Mouse (Mus musculus): ENCODE results near the gene Pdzk1.

Gene Pdzk1

GRCm38 (mm10) chr3:96828984-96829383 lies at the start of gene Pdzk1, which contains the start of gene Cd160:
Pdzk1 (plus strand) TSS chr3:96829284.
Cd160 (minus strand) TSS chr3:96829351.
- no peak for DNase-seq (ENCODE audit: low read depth)

DNA sequence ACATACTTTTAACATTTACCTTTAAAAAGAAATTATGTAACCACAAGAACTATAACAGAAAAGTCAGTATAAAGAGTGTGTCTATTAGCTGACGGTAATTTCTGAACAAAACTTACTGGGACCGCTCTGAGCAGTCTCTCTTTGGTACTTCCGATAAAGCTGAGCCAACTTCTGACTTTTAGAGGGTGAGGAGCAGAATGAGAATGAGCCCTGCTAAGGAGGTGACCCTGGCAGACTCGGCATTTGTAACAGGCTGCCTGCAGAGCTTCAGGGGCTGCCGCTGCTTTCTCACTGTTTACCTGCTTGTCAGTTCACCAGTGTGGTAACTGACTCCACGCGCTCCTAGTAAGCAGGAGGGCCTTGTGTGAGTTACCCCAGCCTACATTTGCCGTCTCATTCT lies 46.8 kb upstream of the Pdzk1 start:
- no peak for DNase-seq (ENCODE audit: low read depth)

GRCm38 (mm10) chr3:96787784-96788183 lies 41.3 kb upstream of the Pdzk1 start:
- DNase-seq (ENCODE audit: low read depth) = no peak

DNA sequence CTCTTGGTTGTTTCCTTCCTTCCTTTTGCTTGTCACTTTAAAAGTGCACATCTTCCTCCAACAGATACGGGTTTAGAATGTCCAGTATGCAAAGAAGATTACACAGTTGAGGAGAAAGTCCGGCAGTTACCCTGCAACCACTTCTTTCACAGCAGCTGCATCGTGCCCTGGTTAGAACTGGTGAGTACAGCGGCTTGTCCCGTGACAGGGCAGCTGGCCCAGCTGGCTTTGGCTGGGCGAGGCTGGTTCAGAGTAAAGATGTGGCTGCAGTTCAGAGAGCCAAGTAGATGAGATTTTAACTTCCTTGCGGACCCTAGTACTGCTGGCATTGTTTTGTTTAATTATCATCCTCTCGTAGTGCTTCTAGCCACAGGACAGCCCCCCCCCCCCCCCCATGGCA lies 40.6 kb upstream of the Pdzk1 start:
- no peak for DNase-seq (ENCODE audit: low read depth)

GRCm38 (mm10) chr3:96800254-96800653 lies 28.8 kb upstream of the Pdzk1 start:
- no peak for DNase-seq (ENCODE audit: low read depth)

DNA sequence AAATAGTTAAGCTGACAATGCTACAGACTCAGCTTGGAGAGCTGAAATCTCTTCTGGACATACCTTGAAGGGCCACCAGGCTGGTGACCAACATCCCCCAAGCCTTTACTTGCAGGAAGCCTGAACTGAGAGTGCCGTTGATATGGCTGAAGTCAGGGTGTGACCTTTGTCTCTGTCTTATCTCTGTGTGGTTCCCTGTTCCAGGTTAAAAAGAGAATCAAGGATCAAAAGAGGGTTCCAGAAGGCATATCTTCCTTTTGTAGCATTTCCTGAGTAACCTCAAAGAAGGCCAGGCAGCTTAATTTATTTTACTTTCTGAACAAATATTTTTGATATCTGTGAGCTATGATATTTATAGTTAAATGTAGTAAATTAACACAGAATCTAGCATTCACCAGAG lies 26.9 kb upstream of the Pdzk1 start:
- no peak for DNase-seq (ENCODE audit: low read depth)

GRCm38 (mm10) chr3:96808136-96808535 lies 20.9 kb upstream of the Pdzk1 start:
- DNase-seq (ENCODE audit: low read depth) = no peak

DNA sequence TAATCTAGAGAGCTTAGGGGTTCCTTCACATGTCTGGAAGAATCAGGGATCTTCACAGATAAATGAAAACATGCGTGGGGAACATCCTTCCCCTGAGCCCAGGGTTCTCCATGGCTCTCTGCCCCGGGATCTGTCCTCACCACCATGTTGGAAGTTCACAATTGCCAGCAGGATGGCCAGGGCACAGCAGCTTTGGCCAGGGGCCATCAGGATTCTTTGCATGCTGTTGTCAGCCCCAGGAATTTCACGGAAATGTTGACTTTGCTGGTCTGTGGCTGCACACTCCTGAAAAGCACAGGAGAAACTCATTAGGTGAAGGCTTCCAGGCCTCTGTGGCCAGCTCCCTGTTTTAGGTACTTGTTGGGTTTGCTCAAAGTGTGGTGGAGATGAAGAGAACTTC lies 20.4 kb upstream of the Pdzk1 start:
- DNase-seq (ENCODE audit: low read depth) = no peak

- DNase-seq (ENCODE audit: low read depth) = no peak
Observed at GRCm38 (mm10) chr3:96811232-96811631, 17.9 kb upstream of the Pdzk1 start.

DNA sequence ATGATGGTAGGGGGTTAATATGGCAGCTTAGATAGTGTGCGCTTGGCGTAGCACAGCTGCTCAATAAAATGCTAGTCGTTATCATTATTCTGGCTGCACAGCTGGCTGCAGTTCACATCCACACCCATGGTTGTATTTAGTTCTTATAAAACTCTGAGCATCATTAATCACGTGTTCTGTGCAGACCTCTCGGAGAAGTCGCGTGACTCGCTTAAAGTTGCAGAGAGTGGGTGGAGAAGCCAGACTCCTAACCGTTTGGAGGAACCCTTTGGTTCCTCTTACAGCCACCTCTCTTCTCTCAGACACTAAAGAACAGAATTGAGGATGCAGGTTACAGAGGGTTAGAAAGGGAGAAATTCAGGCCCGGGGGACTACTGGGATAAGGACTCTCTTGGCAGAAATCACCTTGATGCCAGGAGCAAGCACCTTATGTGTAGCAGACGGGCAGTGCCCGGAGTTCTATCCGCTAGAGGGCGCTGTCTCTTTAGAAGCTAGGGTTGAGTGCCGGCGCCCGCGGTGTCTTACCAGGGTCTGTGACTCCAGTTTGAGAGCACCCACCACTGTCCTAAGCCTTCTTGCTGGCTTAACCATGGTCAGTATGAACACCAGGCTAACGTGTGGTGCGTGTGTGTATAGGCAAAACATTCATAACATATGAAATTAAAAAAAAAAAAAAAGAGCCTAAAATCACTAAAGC lies 16.5 kb upstream of the Pdzk1 start:
- peak; percentile 91 for DNase-seq (ENCODE audit: low read depth)

- DNase-seq (ENCODE audit: low read depth) = peak; percentile 59
Observed at GRCm38 (mm10) chr3:96813106-96813505, 16.0 kb upstream of the Pdzk1 start.

GRCm38 (mm10) chr3:96813591-96814244 lies 15.4 kb upstream of the Pdzk1 start:
- DNase-seq (ENCODE audit: low read depth) = peak; percentile 36

- peak; percentile 65 for DNase-seq (ENCODE audit: low read depth)
Observed at GRCm38 (mm10) chr3:96814342-96814741, 14.7 kb upstream of the Pdzk1 start.

DNA sequence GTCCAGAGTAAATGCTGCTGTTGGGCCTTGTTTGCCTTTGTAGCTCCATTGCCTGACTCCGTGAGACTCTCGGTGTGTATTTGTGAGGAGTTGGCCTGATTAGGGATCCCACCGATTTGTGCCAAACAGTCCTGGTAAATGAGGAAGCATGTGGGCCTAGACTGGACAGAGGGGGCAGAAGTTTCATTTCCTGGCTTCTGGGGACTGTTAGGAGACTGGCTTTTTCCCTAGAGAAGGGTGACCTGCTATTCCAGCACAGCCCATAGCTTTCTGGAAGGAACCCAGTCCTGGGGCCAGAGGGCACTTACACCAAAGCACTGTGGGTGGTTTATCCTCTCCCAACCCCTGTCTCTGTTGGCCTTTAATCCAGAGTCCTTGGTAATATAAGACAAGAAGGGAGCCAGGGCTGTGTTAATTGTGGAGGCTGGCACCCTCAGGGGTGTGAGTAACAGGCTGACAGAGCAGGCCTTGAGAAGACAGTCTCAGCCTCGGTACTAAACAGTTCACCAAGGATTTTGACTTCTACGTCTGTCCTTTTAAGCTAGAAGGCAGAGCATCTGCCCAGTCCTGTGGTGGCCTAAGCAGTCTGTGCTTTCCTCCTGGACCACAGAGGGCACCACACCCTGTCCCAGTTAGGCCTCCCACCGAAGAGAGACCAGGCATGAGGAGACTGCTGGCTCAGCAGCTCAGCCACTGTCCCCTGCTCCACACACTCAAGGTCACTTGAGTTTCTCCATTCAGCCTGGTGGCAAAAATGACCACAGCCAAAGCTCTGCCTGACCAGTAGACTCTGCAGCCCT lies 8.8 kb upstream of the Pdzk1 start:
- DNase-seq (ENCODE audit: low read depth) = no peak

DNA sequence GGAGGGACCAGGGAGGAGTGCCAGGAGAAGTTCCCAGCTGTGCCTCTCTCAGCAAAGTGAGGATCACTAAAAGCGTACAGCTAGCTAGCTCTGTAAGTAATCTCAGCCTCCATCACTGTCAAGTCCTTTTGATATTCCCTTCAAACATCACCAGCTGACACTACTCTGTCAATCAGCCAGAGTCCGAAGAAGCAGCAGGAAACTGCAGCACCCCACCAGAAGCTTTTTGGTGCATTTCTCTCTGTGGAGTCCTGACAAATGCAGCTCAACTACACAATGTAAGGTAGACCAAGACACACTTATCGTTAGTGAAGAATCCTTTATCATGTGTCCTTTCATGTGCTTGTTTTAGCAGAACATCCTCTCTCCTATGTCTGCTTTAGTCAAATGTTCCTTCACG lies 7.5 kb upstream of the Pdzk1 start:
- no peak for DNase-seq (ENCODE audit: low read depth)

GRCm38 (mm10) chr3:96823701-96824100 lies 5.4 kb upstream of the Pdzk1 start:
- DNase-seq (ENCODE audit: low read depth) = no peak

DNA sequence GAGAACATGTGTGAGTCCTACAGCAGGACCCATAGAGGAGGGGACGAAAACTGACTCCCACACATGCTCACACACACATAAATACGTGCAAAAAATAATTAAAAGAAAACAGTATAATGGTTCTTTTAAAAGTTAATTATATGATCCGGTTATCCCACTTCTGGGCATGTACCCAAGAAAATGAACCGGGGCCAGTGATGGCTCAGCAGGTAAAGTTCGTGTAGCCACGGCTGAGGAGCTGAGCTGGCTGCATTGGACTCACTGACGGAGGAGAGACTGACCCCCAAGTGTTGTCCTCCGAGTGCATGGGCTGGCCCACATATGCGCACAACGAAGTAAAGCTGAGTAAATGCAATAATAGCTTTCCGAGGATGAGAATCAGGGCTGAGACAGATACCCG lies 4.5 kb upstream of the Pdzk1 start:
- DNase-seq (ENCODE audit: low read depth) = no peak

DNA sequence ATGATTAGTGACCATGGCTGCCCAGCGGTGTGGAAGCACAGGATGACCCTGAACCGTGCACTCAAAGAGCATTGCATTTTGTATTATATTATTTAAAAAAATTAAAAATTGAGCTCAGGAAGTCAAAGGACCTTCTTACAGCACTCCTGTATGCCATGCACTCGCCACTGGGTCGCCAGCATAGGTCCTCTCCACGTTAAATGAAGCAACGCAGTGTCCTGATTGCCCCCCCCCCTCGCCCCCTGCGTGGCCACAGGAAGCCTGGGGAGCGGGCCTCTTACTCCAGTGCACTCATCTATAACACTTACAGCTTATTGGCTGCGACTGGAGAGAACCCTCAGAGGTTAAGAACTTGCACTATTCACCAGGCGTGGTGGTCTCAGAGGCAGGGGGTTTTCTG lies 3.8 kb upstream of the Pdzk1 start:
- DNase-seq (ENCODE audit: low read depth) = no peak

GRCm38 (mm10) chr3:96828308-96828864 lies 698 bp upstream of the Pdzk1 start:
- DNase-seq (ENCODE audit: low read depth) = no peak

- DNase-seq (ENCODE audit: low read depth) = no peak
Observed at GRCm38 (mm10) chr3:96829856-96830255, 772 bp downstream of the Pdzk1 start.

GRCm38 (mm10) chr3:96832930-96833329 lies 3.8 kb downstream of the Pdzk1 start:
- no peak for DNase-seq (ENCODE audit: low read depth)

DNA sequence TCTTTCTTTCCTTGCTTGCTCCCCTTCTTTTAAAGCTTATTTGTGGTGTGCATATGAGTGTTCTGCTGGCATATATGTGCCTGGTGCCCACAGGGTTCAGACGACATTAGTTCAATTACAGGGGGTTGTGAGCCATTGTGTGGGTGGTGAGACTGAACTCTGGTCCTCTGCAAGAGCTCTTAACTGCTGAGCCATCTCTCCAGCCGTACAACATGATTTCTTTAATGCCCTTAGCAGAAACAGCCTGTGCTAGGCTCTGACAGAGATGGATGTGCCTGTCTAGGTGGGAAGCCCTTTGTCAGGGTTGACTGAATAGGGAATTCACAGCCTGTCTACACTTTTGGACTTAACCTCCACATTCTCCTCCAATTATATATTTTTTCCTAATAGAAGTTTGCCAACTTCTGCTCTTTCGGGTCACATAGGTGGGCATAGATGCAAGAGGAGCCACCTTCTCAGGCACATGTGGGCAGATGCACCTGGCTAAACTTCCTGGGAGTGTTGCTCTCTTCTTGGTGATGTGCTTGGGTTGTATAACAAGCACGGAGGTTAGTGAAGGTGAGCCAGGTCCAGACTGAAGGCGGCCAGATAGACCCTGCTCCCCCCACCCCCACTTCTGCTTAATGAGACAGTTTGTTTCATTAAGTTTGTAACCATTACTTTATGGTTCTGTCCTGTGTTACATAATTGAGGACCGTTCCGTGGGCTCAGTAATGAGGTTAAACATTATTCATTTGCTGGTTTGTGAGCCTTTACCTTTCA lies 5.7 kb downstream of the Pdzk1 start:
- no peak for DNase-seq (ENCODE audit: low read depth)

All from naive thymus-derived CD4-positive, alpha-beta T cell, adult 2 months (primary cell).